Mouse (Mus musculus) intestine, embryonic 15.5 days (tissue): ENCODE results near the gene Cyb5r3. TPM values are rescaled to one million over a fixed set of nuclear protein-coding genes. Genes with fewer than 3 reads are reported as not detected.

Experiments
- ATAC-seq: fragments of 200-750 bp; cut with Nextera tagmentation; 2 replicates; pipeline ENCODE4 v1.8.0; 2017; ENCODE audit warnings: moderate TSS enrichment, moderate library complexity
- H3K27ac ChIP-seq: fragments of 300-500 bp; sonication (generic); 2 replicates; pipeline ENCODE4 v1.5.1; 2015; ENCODE audit warnings: mild to moderate bottlenecking, inconsistent platforms
- H3K27me3 ChIP-seq: fragments of 300-500 bp; sonication (generic); replicated peaks from 2 replicates; pipeline ENCODE4 v1.6.1; 2015; ENCODE audit warnings: inconsistent platforms
- H3K36me3 ChIP-seq: fragments of 300-500 bp; sonication (generic); 2 replicates; pipeline ENCODE4 v1.6.1; 2015; ENCODE audit warnings: inconsistent platforms
- H3K4me1 ChIP-seq: fragments of 300-500 bp; sonication (generic); replicated peaks from 2 replicates; pipeline ENCODE4 v1.6.1; 2015; ENCODE audit warnings: inconsistent platforms
- H3K4me2 ChIP-seq: fragments of 300-500 bp; sonication (generic); replicated peaks from 2 replicates; pipeline ENCODE4 v1.6.1; 2015; ENCODE audit warnings: mild to moderate bottlenecking, inconsistent platforms
- H3K4me3 ChIP-seq: fragments of 300-500 bp; sonication (generic); replicated peaks from 2 replicates; pipeline ENCODE4 v1.5.1; 2015; ENCODE audit warnings: inconsistent platforms
- H3K9ac ChIP-seq: fragments of 300-500 bp; sonication (generic); 2 replicates; pipeline ENCODE4 v1.6.1; 2015; ENCODE audit warnings: inconsistent platforms
- H3K9me3 ChIP-seq: fragments of 300-500 bp; sonication (generic); 2 replicates; pipeline ENCODE4 v1.6.1; 2016; ENCODE audit warnings: inconsistent platforms
- WGBS: fragments of 180-500 bp; shearing (Covaris S2); methylation state at CpG from one replicate; pipeline ENCODE4 v1.1.7; 2015; 5-methylcytosine and 5-hydroxymethylcytosine counted together
- polyA plus RNA-seq: library from polyadenylated mRNA; unstranded; fragments of >200 nt; fragmentation: Nextera tagmentation; extraction: Ambion mirVana; gene quantifications from 2 replicates; pipeline ENCODE4 v1.2.1, GENCODE M21; 2015

The Cyb5r3 gene
- polyA plus RNA-seq, 1 experiment from 2014 or later: 176 TPM

DNA sequence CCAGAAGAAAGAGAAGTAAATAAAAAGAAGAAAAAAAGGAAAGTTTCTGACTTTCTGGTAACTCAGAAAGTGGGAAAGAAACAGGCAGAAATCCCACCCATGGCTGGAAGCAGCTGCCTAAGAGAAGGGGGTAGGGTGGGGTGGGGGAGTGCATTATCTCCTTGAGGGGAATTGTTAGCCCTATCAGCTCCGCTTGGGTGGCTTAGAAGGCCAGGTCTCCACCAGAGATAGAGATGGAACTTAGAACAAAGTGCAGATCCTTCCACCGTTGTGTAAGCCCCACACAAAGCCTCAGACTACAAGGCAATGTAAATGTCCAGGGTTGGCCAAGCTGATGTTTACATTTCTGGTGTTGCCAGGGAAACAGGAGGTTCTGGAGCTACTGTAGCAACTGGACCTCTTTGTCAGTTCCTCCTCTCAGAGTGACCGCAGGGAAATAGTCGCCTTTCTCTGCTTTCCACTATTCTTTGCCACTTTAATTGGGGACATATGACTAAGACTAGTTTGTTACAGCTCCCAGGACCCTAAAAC is 9.5 kb upstream of the Cyb5r3 start:
- no peak for ATAC-seq
- H3K4me1 ChIP-seq: peaks cover 6% of the 10 kb centered on the region
- no peak overlapping the region for H3K9ac ChIP-seq
- no peak overlapping the region for H3K27ac ChIP-seq
- no peak overlapping the region for H3K4me3 ChIP-seq
- no peaks in the 10 kb centered on the region for H3K9me3 ChIP-seq
- no peaks in the 10 kb centered on the region for H3K27me3 ChIP-seq
- H3K36me3 ChIP-seq: no peaks in the 10 kb centered on the region
- WGBS: 47% methylated on average over 4 of the region's 4 CpGs
- no peak overlapping the region for H3K4me2 ChIP-seq

GRCm38 (mm10) chr15:83180004-83180403 is 7.6 kb upstream of the Cyb5r3 start:
- Histone ChIP-seq H3K27ac (no peak overlapping the region), H3K9me3 (no peaks in the 10 kb centered on the region), H3K27me3 (no peaks in the 10 kb centered on the region), H3K4me2 (no peak overlapping the region), H3K9ac (no peak overlapping the region), H3K4me1 (peaks cover 6% of the 10 kb centered on the region), H3K36me3 (no peaks in the 10 kb centered on the region), H3K4me3 (no peak overlapping the region)
- WGBS: 83% methylated on average over 6 of the region's 6 CpGs
- ATAC-seq: no peak

DNA sequence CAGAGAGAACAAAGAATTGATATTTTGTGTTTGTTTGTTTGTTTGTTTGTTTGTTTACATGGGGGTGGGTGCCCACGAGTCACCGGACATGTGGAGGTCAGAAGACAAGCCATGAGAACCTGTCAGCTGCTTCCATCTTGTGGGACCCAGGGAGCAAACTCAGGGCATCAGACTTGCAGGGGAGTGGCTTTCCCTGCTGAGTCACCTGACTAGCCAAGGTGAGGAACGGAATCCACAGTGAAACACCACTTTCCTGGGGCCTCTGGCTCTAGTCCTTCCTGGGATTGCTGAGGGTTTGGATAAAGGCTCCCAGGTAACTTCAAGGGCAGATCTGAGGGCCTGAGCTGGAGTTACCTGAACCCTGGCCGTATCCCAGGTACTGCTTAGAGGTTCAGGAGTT is 4.3 kb upstream of the Cyb5r3 start:
- Histone ChIP-seq H3K4me1 (peaks cover 8% of the 10 kb centered on the region), H3K9ac (no peak overlapping the region), H3K4me2 (no peak overlapping the region), H3K36me3 (no peaks in the 10 kb centered on the region), H3K4me3 (no peak overlapping the region), H3K9me3 (no peaks in the 10 kb centered on the region), H3K27me3 (no peaks in the 10 kb centered on the region), H3K27ac (no peak overlapping the region)
- 55% methylated on average over 4 of the region's 4 CpGs for WGBS
- ATAC-seq: no peak

- 86% methylated on average over 14 of the region's 14 CpGs for WGBS
- peaks cover 32% of the 10 kb centered on the region for H3K4me1 ChIP-seq
- H3K4me3 ChIP-seq: no peak overlapping the region
- no peak overlapping the region for H3K4me2 ChIP-seq
- no peak overlapping the region for H3K27ac ChIP-seq
- H3K9ac ChIP-seq: no peak overlapping the region
- ATAC-seq: no peak
- no peaks in the 10 kb centered on the region for H3K27me3 ChIP-seq
- H3K36me3 ChIP-seq: no peaks in the 10 kb centered on the region
- no peaks in the 10 kb centered on the region for H3K9me3 ChIP-seq
Observed at GRCm38 (mm10) chr15:83173914-83174884, 1.8 kb upstream of the Cyb5r3 start.

DNA sequence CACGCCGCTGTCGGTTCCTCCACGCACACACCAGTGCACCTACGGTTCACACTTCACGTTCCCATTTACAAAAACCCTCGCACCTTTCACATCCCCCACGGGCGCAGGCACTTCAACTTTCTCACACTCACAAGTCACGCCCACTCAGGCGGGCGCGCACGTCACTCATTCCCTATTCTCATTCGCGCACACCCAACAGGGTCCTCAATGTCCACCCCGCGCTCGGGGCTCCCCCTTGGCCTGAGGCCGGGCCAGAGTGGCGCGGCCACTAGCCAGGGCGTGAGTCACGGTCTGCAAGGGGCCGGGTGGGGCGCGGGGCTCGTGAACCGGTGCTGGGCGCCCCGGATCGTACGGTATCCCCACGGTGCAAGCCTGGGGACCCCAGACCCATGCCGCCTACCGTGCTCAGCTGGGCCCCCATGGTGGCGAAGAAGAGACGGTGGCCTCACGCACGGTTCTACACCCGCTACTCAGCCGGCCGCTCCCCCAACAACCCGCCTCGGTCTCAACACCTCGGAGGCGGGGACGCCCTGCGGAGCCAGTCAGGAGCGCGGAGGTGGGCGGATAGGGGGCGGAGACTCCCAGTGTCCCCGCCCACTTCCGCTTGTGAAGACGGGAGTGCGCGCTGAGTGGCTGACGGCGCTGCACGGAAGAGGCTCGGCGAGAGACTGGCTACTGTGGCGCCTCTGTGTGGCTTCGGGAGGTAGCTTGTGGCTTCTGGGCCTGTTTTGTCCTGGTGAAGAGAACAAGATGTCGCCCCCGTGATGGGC is 495 bp downstream of the Cyb5r3 start:
- peak overlapping the region; percentile 92 for H3K9ac ChIP-seq
- peak overlapping the region; percentile 89 for H3K4me2 ChIP-seq
- H3K9me3 ChIP-seq: no peaks in the 10 kb centered on the region
- ATAC-seq: peak; percentile 97
- no peaks in the 10 kb centered on the region for H3K36me3 ChIP-seq
- peaks cover 46% of the 10 kb centered on the region for H3K4me1 ChIP-seq
- H3K4me3 ChIP-seq: peak overlapping the region; percentile 94
- no peaks in the 10 kb centered on the region for H3K27me3 ChIP-seq
- under 1% methylated on average over 67 of the region's 67 CpGs for WGBS
- H3K27ac ChIP-seq: peak overlapping the region; percentile 93

- peaks cover 51% of the 10 kb centered on the region for H3K4me1 ChIP-seq
- 44% methylated on average over 8 of the region's 8 CpGs for WGBS
Observed at GRCm38 (mm10) chr15:83170956-83171659, 1.3 kb downstream of the Cyb5r3 start.

GRCm38 (mm10) chr15:83169772-83170722 is 2.3 kb downstream of the Cyb5r3 start:
- no peak for ATAC-seq
- peak overlapping the region; percentile 89 for H3K4me2 ChIP-seq
- H3K27ac ChIP-seq: peak overlapping the region; percentile 48; the same call in 1 of the 2 replicates
- H3K36me3 ChIP-seq: no peaks in the 10 kb centered on the region
- no peaks in the 10 kb centered on the region for H3K9me3 ChIP-seq
- no peaks in the 10 kb centered on the region for H3K27me3 ChIP-seq
- peaks cover 54% of the 10 kb centered on the region for H3K4me1 ChIP-seq
- peak overlapping the region; percentile 23; the same call in 1 of the 2 replicates for H3K9ac ChIP-seq
- H3K4me3 ChIP-seq: peak overlapping the region; percentile 3; the same call in 1 of the 2 replicates
- WGBS: 81% methylated on average over 8 of the region's 8 CpGs

More at GRCm38 (mm10) chr15:83170956-83171659, 1.3 kb downstream of the Cyb5r3 start:
- no peaks in the 10 kb centered on the region for H3K9me3 ChIP-seq
- no peak for ATAC-seq
- no peaks in the 10 kb centered on the region for H3K36me3 ChIP-seq
- H3K9ac ChIP-seq: peak overlapping the region; percentile 92
- H3K4me3 ChIP-seq: peak overlapping the region; percentile 94
- H3K27ac ChIP-seq: 0 out of 2 replicates have a peak overlapping the region, but pooled peaks have one; percentile 93
- H3K27me3 ChIP-seq: no peaks in the 10 kb centered on the region
- H3K4me2 ChIP-seq: peak overlapping the region; percentile 89

GRCm38 (mm10) chr15:83168875-83169771 is 3.3 kb downstream of the Cyb5r3 start:
- H3K4me1 ChIP-seq: peaks cover 58% of the 10 kb centered on the region
- H3K9ac ChIP-seq: no peak overlapping the region

DNA sequence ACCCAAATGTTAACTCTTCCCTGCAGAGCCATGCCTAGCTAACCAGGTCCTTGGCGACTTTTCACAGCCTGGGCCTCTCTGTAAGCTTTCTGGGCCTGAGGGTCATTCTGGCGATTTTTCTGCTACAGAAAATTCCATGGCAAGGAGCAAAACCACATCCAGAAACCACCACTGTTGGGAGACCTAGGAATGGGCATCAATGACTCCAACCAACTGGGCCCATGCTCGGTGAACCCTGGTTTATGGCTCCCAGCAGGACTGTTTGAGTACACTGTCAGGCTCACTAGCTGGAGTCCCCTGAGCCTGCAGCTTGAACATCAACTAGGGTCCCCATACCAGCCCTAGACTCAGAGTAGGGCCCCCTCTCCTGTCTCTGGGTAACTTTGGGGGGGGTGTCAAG is 4.1 kb downstream of the Cyb5r3 start:
- Histone ChIP-seq H3K36me3 (no peaks in the 10 kb centered on the region), H3K4me3 (no peak overlapping the region), H3K9ac (no peak overlapping the region), H3K27ac (no peak overlapping the region), H3K4me1 (peaks cover 58% of the 10 kb centered on the region), H3K27me3 (no peaks in the 10 kb centered on the region), H3K4me2 (no peak overlapping the region), H3K9me3 (no peaks in the 10 kb centered on the region)
- no peak for ATAC-seq
- 76% methylated on average over 3 of the region's 3 CpGs for WGBS

More at GRCm38 (mm10) chr15:83168875-83169771, 3.3 kb downstream of the Cyb5r3 start:
- no peak for ATAC-seq
- Histone ChIP-seq H3K9me3 (no peaks in the 10 kb centered on the region), H3K4me3 (peak overlapping the region; percentile 3; the same call in 1 of the 2 replicates), H3K4me2 (peak overlapping the region; percentile 89; the same call in 1 of the 2 replicates), H3K27ac (0 out of 2 replicates have a peak overlapping the region, but pooled peaks have one; percentile 48), H3K27me3 (no peaks in the 10 kb centered on the region), H3K36me3 (no peaks in the 10 kb centered on the region)
- 68% methylated on average over 7 of the region's 7 CpGs for WGBS

DNA sequence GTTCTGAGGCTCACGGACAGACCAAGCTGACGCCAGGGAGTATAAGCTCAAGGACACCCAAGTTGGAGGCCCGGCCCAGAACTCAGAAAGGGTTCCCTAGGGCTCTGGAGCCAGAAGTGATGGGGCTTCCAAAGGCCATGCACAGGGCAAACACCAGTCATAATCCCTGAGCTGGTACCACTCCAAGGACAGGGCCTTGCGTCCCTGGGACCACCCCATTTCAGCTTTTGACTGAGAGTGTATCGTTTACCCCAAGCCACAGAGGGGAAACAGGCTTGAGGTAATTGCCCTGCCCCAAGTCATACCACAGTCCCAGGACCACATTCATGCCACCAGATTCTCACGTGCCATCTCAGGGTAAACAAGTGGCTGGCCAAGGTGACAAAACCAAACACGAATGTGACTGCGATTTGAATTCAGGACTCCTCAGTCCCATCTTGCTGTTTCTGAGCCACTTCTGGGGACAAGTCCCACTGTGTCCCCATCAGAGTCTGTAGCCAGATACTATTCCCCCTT is 4.8 kb downstream of the Cyb5r3 start:
- H3K27me3 ChIP-seq: no peaks in the 10 kb centered on the region
- H3K4me3 ChIP-seq: no peak overlapping the region
- no peaks in the 10 kb centered on the region; the same call in 1 of the 2 replicates for H3K36me3 ChIP-seq
- 0 out of 2 replicates have a peak overlapping the region, but pooled peaks have one; percentile 17 for H3K9ac ChIP-seq
- H3K4me2 ChIP-seq: peak overlapping the region; percentile 14; the same call in 1 of the 2 replicates
- ATAC-seq: no peak
- no peaks in the 10 kb centered on the region for H3K9me3 ChIP-seq
- peak overlapping the region; percentile 54; the same call in 1 of the 2 replicates for H3K27ac ChIP-seq
- 73% methylated on average over 8 of the region's 8 CpGs for WGBS
- peaks cover 51% of the 10 kb centered on the region for H3K4me1 ChIP-seq
